Mouse (Mus musculus) forebrain, embryonic 16.5 days (tissue): ENCODE data around the gene Apbb2. TPM values are rescaled to one million over a fixed set of nuclear protein-coding genes. Genes with fewer than 3 reads are reported as not detected.

ENCODE experiments used
- ATAC-seq: fragments of 200-750 bp; cut with Nextera tagmentation; 2 replicates; pipeline ENCODE4 v1.8.0; 2017; ENCODE audit warnings: mild to moderate bottlenecking, moderate library complexity
- H3K27ac ChIP-seq: fragments of 300-500 bp; sonication (generic); 2 replicates; pipeline ENCODE4 v1.5.1; 2014; ENCODE audit warnings: low read length, control low read depth
- H3K27me3 ChIP-seq: fragments of 300-500 bp; sonication (generic); replicated peaks from 2 replicates; pipeline ENCODE4 v1.6.1; 2014; ENCODE audit warnings: low read length; ENCODE audit not compliant: control insufficient read depth, insufficient read depth
- H3K36me3 ChIP-seq: fragments of 300-500 bp; sonication (generic); 2 replicates; pipeline ENCODE4 v1.6.1; 2014; ENCODE audit not compliant: control insufficient read depth, insufficient read depth
- H3K4me1 ChIP-seq: fragments of 300-500 bp; sonication (generic); replicated peaks from 2 replicates; pipeline ENCODE4 v1.6.1; 2014; ENCODE audit warnings: low read length; ENCODE audit not compliant: control insufficient read depth, insufficient read depth
- H3K4me2 ChIP-seq: fragments of 300-500 bp; sonication (generic); 2 replicates; pipeline ENCODE4 v1.6.1; 2014; ENCODE audit warnings: mild to moderate bottlenecking, low read length, control low read depth
- H3K4me3 ChIP-seq: fragments of 300-500 bp; sonication (generic); replicated peaks from 2 replicates; pipeline ENCODE4 v1.5.1; 2014; ENCODE audit warnings: mild to moderate bottlenecking, low read length, control low read depth
- H3K9ac ChIP-seq: fragments of 300-500 bp; sonication (generic); replicated peaks from 2 replicates; pipeline ENCODE4 v1.6.1; 2014; ENCODE audit warnings: low read depth, low read length, control low read depth
- H3K9me3 ChIP-seq: fragments of 300-500 bp; sonication (generic); 2 replicates; pipeline ENCODE4 v1.6.1; 2016; ENCODE audit warnings: low read length; ENCODE audit not compliant: control insufficient read depth
- WGBS: fragments of 180-500 bp; shearing (Covaris S2); extraction: QIAGEN DNeasy Blood & Tissue Kit; methylation state at CpG from one replicate; pipeline ENCODE4 v1.1.7; 2014; 5-methylcytosine and 5-hydroxymethylcytosine counted together
- polyA plus RNA-seq: library from polyadenylated mRNA; unstranded; fragments of >200 nt; fragmentation: Nextera tagmentation; extraction: Ambion mirVana; gene quantifications from 2 replicates; pipeline ENCODE4 v1.2.1, GENCODE M21; 2015

Apbb2 gene
- polyA plus RNA-seq, 1 experiment from 2014 or later: 99.1 TPM

GRCm38 (mm10) chr5:66496881-66497360, 121.7 kb downstream of the Apbb2 start:
- Histone ChIP-seq H3K36me3 (no peaks in the 10 kb centered on the region), H3K4me1 (peaks cover 9% of the 10 kb centered on the region; the same call in 1 of the 2 replicates), H3K27me3 (no peaks in the 10 kb centered on the region), H3K27ac (no peak overlapping the region), H3K4me2 (no peak overlapping the region), H3K9ac (no peak overlapping the region), H3K9me3 (no peaks in the 10 kb centered on the region), H3K4me3 (no peak overlapping the region)
- ATAC-seq: no peak
- 64% methylated on average over 4 of the region's 4 CpGs for WGBS

- Histone ChIP-seq H3K9ac (no peak overlapping the region), H3K27me3 (no peaks in the 10 kb centered on the region), H3K4me1 (peaks cover 11% of the 10 kb centered on the region; the same call in 1 of the 2 replicates), H3K36me3 (no peaks in the 10 kb centered on the region), H3K9me3 (no peaks in the 10 kb centered on the region), H3K4me2 (no peak overlapping the region), H3K27ac (no peak overlapping the region), H3K4me3 (no peak overlapping the region)
- 81% methylated on average over 4 of the region's 4 CpGs for WGBS
- no peak for ATAC-seq
Measured at GRCm38 (mm10) chr5:66494651-66495050, 123.9 kb downstream of the Apbb2 start.

- H3K9me3 ChIP-seq: no peaks in the 10 kb centered on the region
- ATAC-seq: peak; percentile 81
- no peak overlapping the region for H3K9ac ChIP-seq
- no peaks in the 10 kb centered on the region for H3K36me3 ChIP-seq
- H3K4me2 ChIP-seq: no peak overlapping the region
- peaks cover 11% of the 10 kb centered on the region; the same call in 1 of the 2 replicates for H3K4me1 ChIP-seq
- no peaks in the 10 kb centered on the region for H3K27me3 ChIP-seq
- H3K4me3 ChIP-seq: no peak overlapping the region
- peak overlapping the region; percentile 52; the same call in 1 of the 2 replicates for H3K27ac ChIP-seq
- WGBS: 47% methylated on average over 4 of the region's 4 CpGs
Measured at GRCm38 (mm10) chr5:66492563-66492960, 126.0 kb downstream of the Apbb2 start.

GRCm38 (mm10) chr5:66491907-66492562, 126.5 kb downstream of the Apbb2 start:
- no peak overlapping the region for H3K4me3 ChIP-seq
- 67% methylated on average over 14 of the region's 14 CpGs for WGBS
- no peaks in the 10 kb centered on the region for H3K27me3 ChIP-seq
- H3K9ac ChIP-seq: no peak overlapping the region
- H3K36me3 ChIP-seq: no peaks in the 10 kb centered on the region
- ATAC-seq: peak; percentile 68
- H3K9me3 ChIP-seq: no peaks in the 10 kb centered on the region
- H3K4me1 ChIP-seq: peaks cover 11% of the 10 kb centered on the region; the same call in 1 of the 2 replicates
- H3K4me2 ChIP-seq: no peak overlapping the region
- H3K27ac ChIP-seq: 0 out of 2 replicates have a peak overlapping the region, but pooled peaks have one; percentile 0

GRCm38 (mm10) chr5:66486028-66486427, 132.6 kb downstream of the Apbb2 start:
- peaks cover 10% of the 10 kb centered on the region for H3K4me1 ChIP-seq
- 42% methylated on average over 7 of the region's 7 CpGs for WGBS
- H3K4me3 ChIP-seq: no peak overlapping the region
- H3K9me3 ChIP-seq: no peaks in the 10 kb centered on the region
- peak; percentile 28; the same call in 1 of the 2 replicates for ATAC-seq
- H3K9ac ChIP-seq: no peak overlapping the region
- no peaks in the 10 kb centered on the region for H3K27me3 ChIP-seq
- H3K4me2 ChIP-seq: no peak overlapping the region
- H3K27ac ChIP-seq: no peak overlapping the region
- no peaks in the 10 kb centered on the region for H3K36me3 ChIP-seq

GRCm38 (mm10) chr5:66476266-66476665, 142.3 kb downstream of the Apbb2 start:
- H3K9me3 ChIP-seq: no peaks in the 10 kb centered on the region
- no peaks in the 10 kb centered on the region for H3K27me3 ChIP-seq
- H3K4me3 ChIP-seq: no peak overlapping the region
- WGBS: 82% methylated on average over 10 of the region's 10 CpGs
- H3K4me1 ChIP-seq: peaks cover 6% of the 10 kb centered on the region; the same call in 1 of the 2 replicates
- no peak overlapping the region for H3K4me2 ChIP-seq
- H3K27ac ChIP-seq: no peak overlapping the region
- no peak for ATAC-seq
- H3K36me3 ChIP-seq: no peaks in the 10 kb centered on the region
- no peak overlapping the region for H3K9ac ChIP-seq

GRCm38 (mm10) chr5:66475824-66476223, 142.8 kb downstream of the Apbb2 start:
- no peak overlapping the region for H3K27ac ChIP-seq
- H3K4me3 ChIP-seq: no peak overlapping the region
- H3K27me3 ChIP-seq: no peaks in the 10 kb centered on the region
- H3K9me3 ChIP-seq: no peaks in the 10 kb centered on the region
- no peak overlapping the region for H3K4me2 ChIP-seq
- peaks cover 6% of the 10 kb centered on the region; the same call in 1 of the 2 replicates for H3K4me1 ChIP-seq
- no peaks in the 10 kb centered on the region for H3K36me3 ChIP-seq
- no peak for ATAC-seq
- H3K9ac ChIP-seq: no peak overlapping the region
- WGBS: 89% methylated on average over 6 of the region's 6 CpGs

- H3K9ac ChIP-seq: no peak overlapping the region
- H3K36me3 ChIP-seq: no peaks in the 10 kb centered on the region
- peak; percentile 56 for ATAC-seq
Measured at GRCm38 (mm10) chr5:66474153-66474552, 144.4 kb downstream of the Apbb2 start.

GRCm38 (mm10) chr5:66473599-66473998, 145.0 kb downstream of the Apbb2 start:
- Histone ChIP-seq H3K27me3 (no peaks in the 10 kb centered on the region), H3K4me2 (no peak overlapping the region), H3K4me3 (no peak overlapping the region), H3K27ac (peak overlapping the region; percentile 12), H3K4me1 (peaks cover 6% of the 10 kb centered on the region; the same call in 1 of the 2 replicates), H3K36me3 (no peaks in the 10 kb centered on the region), H3K9me3 (no peaks in the 10 kb centered on the region), H3K9ac (no peak overlapping the region)
- ATAC-seq: peak; percentile 74
- 13% methylated on average over 12 of the region's 12 CpGs for WGBS

More at GRCm38 (mm10) chr5:66474153-66474552, 144.4 kb downstream of the Apbb2 start:
- Histone ChIP-seq H3K4me1 (peaks cover 6% of the 10 kb centered on the region; the same call in 1 of the 2 replicates), H3K4me3 (no peak overlapping the region), H3K27ac (0 out of 2 replicates have a peak overlapping the region, but pooled peaks have one; percentile 8), H3K27me3 (no peaks in the 10 kb centered on the region), H3K9me3 (no peaks in the 10 kb centered on the region), H3K4me2 (no peak overlapping the region)
- 54% methylated on average over 11 of the region's 11 CpGs for WGBS
